Mouse (Mus musculus) CD4-positive naive resting alpha-beta T cell, adult 57 days (primary cell): ENCODE data around the gene Ghdc. TPM values are rescaled to one million over a fixed set of nuclear protein-coding genes. Genes with fewer than 3 reads are reported as not detected.

Source experiments
- total RNA-seq: library from RNA; stranded (reverse); gene quantifications from one replicate; pipeline ENCODE4 v1.2.4, GENCODE M21; 2023

Gene Ghdc
- 6.1 TPM for total RNA-seq

DNA sequence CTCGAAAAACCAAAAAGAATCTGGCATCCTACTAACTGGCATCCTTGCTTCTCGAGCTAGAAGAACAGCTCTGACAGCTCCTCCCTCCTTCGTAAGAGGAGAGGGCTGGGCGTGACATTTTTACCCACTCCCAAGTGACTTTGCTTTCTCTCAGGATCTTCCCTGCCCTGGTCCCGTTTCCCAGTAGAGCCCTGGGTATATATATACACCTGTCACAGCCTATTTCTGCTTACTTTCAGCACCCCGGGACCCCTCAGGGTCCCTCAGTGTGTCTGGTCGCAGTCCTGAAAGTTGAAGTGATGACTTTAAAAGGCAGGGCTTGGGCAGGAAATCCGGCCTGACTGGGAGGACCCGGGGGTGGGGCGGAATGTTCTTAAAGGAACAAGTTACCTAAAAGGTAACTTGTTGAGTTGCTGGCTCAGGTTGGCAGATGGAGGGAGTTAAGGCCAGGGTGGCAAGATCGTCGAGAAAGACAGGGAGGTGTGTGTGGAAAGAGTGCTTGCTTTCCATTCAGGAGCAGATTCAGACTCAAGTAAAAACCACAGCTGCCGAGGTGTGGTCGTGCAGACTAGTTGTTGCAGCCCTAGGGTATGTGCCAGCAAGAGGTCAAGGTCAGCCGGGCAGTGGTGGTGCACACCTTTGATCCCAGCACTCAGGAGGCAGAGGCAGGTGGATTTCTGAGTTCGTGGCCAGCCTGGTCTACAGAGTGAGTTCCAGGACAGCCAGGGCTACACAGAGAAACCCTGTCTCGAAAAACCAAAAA lies at the start of gene Ghdc:
Ghdc (minus strand) TSS at position 312 of the 763 bp plus-strand sequence.

DNA sequence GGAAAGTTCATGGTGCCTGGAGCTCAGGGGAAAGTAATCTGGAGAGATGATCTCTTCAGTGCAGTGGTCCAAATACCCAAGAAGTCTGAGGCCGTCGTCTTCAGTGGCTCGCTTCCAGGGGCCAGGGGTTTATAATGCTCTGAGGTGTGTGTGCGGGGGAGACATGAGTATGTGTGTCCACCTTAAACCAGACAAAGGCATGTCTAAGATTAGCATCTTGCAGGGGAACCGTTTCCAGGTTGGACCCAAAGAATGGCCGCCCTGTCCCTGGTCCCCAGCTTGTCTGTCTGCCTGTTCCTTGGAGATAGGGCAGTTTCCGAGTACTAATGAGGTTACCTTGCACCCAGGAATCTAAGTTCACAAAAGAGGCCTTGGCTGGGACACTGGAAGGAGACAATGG lies 7.9 kb downstream of the Ghdc start, which contains the start of gene Hcrt:
Hcrt (minus strand) TSS at position 101 of the 400 bp plus-strand sequence.

DNA sequence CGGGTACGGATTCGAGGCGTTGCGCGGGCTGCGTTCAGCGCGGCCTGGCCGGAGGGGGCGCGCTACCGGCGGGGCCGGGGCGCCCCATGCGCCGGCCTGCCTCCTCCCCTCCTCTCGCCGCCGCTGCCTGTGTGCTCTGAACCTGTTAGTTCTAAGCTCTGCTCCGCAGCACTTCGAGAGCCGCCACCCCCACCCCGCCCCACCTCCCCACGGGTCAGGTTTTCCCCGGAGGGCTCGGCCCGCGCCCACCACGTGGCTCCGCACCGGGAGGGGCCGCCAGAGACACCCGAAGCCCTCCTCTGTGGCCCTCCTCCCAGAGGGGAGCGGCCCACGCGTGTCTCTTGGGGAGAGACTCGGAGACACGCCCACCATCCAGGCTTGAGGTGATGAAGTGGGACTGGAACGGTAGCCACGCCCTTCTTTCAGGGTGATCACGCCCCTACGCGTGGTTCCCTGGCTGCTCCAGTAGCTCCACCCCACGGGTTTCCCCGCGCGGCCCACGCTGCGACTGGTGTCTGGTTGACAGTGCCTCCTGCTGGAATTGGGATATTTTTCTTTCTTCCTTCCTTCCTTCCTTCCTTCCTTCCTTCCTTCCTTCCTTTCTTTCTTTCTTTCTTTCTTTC lies 11.0 kb downstream of the Ghdc start, which contains the start of gene Kcnh4:
Kcnh4 (minus strand) TSS at position 332 of the 623 bp plus-strand sequence.

DNA sequence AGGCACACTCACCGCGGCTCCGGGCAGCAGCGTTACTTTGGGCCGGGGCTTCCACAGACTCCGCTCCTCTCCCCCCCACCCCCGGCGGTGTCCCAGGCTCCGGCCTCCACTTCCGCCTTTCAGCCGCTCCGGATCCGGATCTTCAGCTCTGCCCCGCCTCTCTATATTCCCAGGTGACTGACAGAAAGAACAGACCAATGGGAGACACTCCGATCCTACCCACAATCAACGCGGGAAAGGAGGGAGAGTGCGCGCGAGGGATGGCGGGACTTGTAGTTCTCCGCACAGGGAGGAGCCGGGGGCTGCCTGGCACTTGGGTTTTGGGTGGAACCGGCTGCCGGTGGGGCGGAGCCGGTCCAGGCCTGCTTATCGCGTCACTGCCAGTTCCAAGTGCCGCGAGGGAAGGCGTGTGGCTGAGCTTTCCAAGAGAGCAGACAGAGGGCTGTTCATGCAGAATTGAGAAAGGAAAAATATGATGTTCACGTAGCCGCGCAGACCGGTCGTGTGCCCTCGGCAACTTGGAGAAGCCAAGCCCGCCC lies 32.6 kb downstream of the Ghdc start, which contains the start of gene Rab5c:
Rab5c (minus strand) TSS at position 150 of the 539 bp plus-strand sequence.

Other genes starting within 250 kb of the Ghdc start
- 150 TPM for gene Acly, start 243.0 kb downstream of the Ghdc start, total RNA-seq
- gene Ttc25, start 225.3 kb downstream of the Ghdc start, total RNA-seq, result not detected
- gene Cnp, start 196.1 kb downstream of the Ghdc start, total RNA-seq, result 107 TPM
- 20.9 TPM for gene Nkiras2, start 151.7 kb downstream of the Ghdc start, total RNA-seq
- gene Dnajc7, start 150.8 kb downstream of the Ghdc start, total RNA-seq, result 411 TPM
- gene Zfp385c, start 78.5 kb downstream of the Ghdc start, total RNA-seq, result not detected
- 8.6 TPM for gene Dhx58, start 66.7 kb downstream of the Ghdc start, total RNA-seq
- gene Kat2a, start 58.5 kb downstream of the Ghdc start, total RNA-seq, result 45.7 TPM
- 0.98 TPM for gene Hspb9, start 57.1 kb downstream of the Ghdc start, total RNA-seq
- 113 TPM for gene Rab5c, start 32.7 kb downstream of the Ghdc start, total RNA-seq
- gene Kcnh4, start 11.0 kb downstream of the Ghdc start, total RNA-seq, result 0.65 TPM
- gene Hcrt, start 8.0 kb downstream of the Ghdc start, total RNA-seq, result not detected
- 174 TPM for gene Stat5b, start 79.8 kb upstream of the Ghdc start, total RNA-seq
- gene Stat5a, start 88.4 kb upstream of the Ghdc start, total RNA-seq, result 114 TPM
- 293 TPM for gene Stat3, start 168.6 kb upstream of the Ghdc start, total RNA-seq
- 4.1 TPM for gene Cavin1, start 199.9 kb upstream of the Ghdc start, total RNA-seq
- 4.4 TPM for gene Atp6v0a1, start 238.5 kb upstream of the Ghdc start, total RNA-seq